Mouse (Mus musculus) urinary bladder, adult 18-20 months (tissue): ENCODE measurements at regions not wholly inside any gene's neighbourhood (a gene's known extent, or its start where the extent isn't known, plus 50 kb on each side); places are given as distances from the start of the nearest gene placed in this dataset.

Source experiments
- DNase-seq, 2 experiments: peaks; one replicate each; pipeline ENCODE4 v3.0.0; 2022; ENCODE audit warnings: low spot score in 2 of 2, mixed read lengths in 2 of 2

DNA sequence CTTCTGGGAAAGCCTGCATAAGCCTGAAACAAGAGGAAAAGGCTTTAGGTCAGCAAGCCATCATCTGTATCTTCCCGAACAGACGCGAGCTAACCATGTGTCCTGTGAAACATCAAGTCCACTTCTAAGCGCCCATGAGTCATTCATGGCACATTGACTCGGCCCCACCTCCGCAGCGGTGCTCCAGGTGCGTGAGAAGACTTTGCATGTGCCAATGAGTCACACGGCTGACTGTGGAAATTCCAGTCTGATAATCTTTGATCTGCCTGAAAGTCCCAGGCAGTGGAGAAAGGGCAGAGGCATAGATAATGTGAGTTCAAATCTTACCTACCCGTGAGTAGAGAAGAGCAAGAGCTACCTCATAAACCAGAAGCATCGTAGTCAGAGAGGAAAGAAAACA is 137.8 kb downstream of the Pfkfb3 start:
- DNase-seq, result peak in 1 of 2 experiments; percentile 29

DNA sequence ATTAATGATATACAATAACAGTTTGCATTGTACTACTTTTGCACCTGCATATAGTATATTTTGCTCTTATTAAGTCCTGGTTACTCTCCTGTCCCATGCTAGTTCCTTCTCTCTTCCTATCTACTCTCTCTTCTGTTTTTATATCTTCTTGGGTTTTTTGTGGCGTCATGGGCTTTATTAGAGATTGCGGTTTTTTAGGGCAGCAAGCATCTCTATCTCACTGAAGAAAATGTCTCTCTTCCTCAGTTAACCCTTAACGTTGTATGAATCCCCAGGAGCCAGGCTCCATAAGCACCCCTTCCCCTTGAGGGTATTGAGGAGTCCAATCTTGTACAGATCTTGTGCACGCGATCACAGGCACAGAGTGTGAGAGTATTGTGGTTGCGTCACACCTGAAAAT is 141.4 kb downstream of the Pfkfb3 start:
- no peak for DNase-seq

DNA sequence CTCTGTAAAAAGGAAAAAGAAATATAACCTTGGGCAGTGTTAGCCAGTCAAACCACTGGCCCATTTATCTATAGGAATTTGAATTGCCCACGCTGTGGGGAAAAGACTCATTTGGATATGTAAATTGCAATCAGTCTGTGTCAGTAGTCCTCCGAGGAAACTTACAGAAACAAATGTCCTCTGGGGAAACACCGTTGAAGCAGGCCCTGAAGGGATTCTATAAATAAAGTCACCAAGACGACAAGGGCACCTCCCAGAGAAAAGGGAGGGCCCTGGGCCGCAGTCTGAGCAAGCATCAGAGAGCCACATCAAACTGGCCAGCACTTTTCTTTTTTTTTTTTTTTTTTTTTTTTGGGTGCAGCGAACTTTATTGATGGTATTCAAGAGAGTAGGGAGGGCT is 145.4 kb downstream of the Pfkfb3 start:
- DNase-seq, result no peak

DNA sequence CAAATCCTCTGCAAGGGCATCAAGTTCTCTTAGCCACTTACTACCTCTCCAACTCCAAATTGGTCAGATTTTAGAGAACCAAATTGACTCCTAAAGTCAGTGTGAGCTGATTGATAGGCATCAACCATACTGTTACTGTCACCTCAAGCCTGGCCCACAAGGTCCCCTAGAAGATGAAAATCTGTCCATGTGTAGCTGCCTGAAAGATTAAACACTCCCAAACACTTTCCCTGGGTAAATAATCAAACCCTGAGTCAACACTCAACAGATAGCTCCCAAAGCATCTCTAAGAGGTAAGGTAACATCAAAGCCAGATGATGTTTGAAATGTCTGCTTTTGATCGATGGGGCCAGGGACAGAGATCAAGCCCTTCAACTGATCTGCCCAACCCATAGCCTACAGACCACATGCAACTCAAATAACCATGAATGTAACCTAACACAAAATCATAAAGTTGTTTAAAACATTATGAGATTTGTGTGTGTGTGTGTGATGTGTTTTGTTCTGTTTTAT is 147.7 kb downstream of the Pfkfb3 start:
- no peak for DNase-seq

DNA sequence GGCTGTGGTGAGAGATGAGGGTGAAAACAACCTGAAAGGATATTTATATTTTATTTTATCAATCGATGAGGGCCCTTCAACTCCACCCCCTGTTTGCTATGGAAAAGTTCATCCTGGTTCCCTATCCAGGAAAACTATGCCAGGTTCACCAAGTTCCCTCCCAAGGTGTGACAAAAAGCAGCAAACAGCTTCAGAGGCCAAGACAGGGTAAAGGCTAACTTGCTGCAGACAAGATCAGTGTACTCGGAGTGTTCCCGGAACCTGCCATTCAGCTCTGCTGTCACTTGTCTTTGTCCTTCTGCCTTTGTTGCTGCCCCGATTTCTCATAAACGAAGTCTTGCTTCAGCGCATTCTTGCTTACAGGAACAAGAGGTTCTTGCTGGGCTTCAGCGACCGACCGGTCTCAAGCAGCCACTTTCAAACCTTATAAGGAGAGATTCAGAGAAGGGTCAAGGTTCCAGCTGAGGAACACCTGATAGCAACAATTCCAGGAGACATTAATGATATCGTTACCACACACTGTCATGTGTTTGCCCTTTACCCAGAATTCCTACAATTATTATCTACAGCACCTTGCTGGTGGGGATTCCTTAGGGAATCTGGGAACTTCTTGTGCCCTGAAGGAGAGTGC is 151.5 kb downstream of the Pfkfb3 start:
- DNase-seq, result no peak

DNA sequence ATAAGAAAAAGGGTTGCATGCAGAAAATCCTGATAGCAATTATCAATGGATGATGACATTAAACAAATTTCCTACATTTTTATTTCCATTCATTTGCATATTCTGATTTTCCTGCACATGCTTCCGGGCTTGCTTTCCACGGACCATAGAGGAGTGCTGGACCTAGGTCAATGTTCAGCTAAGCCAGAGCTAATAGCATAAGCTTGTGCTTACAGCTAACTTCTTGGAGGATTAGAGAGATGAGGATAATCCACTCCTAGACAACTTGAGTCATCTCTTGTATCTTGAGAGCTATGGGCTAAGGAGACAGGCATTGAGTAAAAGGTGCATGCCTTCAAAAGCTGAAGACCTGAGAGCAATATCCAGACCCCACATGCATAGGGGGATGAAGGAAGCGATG is 154.5 kb downstream of the Pfkfb3 start:
- DNase-seq, result no peak

DNA sequence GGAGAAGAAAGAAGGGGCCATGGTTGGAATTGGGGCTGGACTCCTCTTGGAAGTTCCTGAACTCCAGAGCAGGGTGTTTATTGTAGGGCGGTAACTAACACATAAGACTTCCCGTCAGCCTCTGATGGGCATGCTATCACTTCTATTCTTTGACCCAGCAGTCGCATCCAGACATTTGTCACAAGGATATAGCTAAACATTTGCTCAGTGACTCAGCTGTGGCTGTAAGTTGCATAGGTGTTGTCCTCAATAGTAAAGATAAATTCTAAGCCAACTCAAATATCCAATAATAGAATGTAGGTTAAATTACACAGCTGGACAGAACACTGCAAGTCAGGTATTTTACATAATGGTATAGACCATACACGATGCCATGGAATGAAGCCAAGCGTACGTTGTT is 154.9 kb downstream of the Pfkfb3 start:
- DNase-seq, result no peak

DNA sequence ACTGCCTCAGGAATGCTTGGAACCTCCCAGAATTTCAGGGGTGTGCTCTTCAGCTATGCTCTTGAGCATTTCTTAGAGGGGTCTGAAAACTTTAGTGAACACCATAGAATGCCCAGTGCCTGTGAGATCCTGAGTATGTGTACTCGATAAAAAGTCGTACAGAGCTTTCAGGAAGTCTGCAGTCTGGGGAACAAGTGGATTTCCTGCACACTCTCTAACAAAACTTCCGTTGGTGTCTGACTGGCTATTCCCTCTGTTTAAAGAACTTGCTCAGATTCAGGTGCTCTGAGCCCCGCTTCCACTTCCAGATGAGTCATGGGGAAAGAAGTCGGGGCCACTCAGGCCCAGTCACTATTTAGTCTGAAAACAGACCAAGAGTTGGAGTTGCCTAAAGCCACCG is 155.5 kb downstream of the Pfkfb3 start:
- DNase-seq, result no peak

DNA sequence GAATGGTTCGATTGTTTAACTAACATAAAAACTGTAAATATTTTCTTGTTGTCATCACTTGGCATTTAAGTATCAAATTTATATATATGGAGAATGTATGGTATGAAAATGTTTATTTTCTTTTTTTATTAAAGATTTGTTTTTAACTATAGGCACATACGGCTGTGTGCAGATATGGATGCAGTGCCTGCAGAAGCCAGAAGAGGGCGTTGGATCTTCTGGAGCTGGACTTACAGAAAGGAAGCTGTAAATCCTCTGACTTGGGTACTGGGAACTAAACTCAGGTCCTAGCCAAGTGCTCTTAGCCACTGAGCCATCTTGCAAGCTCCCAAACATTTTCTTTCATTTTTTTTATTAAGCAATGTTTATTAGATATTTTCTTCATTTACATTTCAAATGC is 157.0 kb downstream of the Pfkfb3 start:
- DNase-seq, result no peak

DNA sequence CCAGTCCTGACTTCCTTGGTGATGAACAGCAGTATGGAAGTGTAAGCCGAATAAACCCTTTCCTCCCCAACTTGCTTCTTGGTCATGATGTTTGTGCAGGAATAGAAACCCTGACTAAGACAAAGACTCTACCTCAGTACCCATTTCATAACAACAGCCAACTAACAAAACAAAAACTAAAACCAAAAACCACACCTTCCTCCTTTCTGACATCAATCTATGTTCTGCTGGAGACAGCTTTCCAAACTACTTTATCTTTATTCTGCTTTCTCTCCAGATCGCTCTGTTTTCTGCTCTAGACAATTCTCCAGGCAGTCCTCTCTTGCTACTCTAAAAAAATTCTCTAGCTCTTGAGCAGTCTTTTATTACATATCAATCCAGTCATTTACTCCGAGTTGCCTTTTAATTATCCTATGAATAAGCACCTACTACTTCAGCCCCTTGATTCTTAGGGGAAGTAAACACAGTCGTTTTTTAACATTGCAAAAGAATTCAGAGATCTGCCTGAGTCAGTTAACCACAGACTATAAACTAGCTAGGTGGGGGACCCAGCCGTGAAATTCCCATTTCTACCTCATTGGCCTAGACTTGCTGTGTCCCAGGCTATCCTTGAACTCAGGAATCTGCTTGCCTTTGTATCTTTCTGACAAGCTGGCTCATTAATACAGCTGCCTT is 159.1 kb downstream of the Pfkfb3 start:
- DNase-seq, result no peak

DNA sequence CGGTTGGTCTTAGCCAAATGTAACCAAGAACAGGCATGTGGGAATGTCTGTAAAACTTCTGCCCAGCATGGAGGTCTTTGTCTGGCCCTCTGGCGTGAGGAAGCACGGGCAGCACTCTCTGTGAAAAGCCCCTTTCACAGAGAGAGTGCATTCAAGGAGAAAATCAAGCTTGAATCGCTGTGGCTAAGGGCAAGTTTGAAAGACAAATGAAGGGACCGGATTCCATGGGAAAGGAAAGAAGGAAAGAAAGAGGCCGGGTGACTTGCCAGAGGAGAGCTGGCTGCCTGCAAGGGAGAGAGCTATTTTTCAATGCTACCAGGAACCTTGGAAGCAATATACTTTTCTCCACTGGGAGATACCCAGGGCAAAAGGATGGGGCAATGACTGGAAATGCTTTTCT is 162.2 kb downstream of the Pfkfb3 start:
- DNase-seq, result no peak

DNA sequence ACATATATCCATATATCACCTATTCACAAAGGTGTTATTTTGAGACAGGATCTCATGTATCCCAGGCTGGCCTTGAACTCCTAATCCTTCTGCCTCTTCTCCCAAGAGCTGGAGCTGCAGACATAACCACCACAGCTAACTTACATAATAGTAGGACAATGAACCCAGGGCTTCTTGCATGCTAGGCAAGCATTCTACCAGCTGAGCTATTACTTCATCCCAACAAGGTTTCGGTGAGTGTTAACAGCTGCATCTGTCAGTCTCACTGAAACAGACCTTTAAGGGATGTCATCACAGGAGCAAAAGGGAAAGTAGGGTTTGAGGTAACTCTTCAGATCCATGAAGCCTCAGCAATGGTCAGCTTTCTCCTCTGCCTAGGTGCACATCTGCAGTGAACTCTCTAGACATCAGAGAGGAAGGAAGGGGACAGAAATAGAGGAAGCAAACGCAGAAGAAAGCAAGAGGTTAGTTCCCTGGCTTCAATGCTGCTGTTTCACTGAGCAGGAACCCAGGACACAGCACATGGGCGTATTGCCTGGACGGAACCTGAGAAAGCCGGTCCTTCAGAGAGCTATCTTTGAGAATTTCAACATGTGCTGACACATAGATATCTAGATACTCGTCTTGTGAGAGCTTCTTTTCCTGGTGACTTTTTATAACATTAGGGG is 163.1 kb downstream of the Pfkfb3 start:
- DNase-seq, result no peak

DNA sequence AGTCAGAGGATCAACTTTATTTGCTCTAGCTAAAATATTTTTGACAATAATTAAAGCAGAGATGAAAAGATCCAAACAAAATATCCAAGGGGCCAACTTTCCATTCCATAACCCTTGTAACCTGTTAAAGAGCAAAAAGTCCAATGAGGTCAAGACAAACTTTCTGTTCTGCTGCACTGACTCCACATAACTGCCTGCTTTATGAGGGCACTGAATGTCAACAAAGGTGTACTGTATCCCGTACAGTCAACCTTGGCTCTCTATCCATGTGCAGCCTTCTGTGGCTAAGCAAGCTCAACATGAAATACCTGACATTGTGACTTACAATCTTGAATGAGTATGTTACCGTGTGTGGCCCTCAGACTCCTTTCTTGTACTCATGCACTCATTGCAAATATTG is 166.3 kb downstream of the Pfkfb3 start:
- DNase-seq, result no peak

DNA sequence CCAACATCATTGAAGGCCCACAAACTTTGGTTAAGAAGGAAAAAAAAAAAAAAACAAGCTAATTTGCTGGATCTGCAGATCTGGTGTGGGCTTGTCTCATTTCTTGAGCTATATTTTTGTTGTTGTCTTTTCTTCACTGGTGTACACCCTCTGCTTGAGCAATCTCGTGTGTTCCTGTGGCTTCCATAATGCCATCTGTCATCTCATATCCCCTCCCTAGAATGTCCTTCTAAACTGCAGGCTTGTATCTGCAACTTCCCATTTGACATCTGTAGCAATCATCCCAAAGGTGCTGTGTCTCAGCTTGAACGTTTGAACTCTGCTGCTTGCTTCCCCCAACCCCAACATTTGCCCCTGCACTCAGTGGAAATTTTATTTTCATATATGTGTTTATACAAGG is 170.1 kb downstream of the Pfkfb3 start:
- no peak for DNase-seq

DNA sequence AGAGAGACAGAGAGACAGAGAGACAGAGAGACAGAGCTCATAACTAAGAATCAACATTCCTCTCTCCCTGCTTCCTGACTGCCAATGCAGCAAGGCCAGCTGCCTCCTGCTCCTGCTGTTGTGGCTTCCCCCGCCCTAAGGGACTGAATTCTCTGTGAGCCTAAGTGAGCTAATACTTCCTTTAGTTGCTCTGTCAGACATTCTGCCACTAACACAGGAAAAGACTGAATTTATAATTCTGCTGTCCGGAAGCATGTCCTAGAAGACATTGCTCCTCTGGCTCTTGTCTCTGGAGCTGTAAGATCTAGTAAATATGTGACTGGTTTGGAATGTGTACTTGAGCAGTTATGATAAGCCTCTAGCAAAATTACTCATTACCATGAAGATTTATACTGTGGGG is 176.7 kb downstream of the Pfkfb3 start:
- DNase-seq, result no peak

DNA sequence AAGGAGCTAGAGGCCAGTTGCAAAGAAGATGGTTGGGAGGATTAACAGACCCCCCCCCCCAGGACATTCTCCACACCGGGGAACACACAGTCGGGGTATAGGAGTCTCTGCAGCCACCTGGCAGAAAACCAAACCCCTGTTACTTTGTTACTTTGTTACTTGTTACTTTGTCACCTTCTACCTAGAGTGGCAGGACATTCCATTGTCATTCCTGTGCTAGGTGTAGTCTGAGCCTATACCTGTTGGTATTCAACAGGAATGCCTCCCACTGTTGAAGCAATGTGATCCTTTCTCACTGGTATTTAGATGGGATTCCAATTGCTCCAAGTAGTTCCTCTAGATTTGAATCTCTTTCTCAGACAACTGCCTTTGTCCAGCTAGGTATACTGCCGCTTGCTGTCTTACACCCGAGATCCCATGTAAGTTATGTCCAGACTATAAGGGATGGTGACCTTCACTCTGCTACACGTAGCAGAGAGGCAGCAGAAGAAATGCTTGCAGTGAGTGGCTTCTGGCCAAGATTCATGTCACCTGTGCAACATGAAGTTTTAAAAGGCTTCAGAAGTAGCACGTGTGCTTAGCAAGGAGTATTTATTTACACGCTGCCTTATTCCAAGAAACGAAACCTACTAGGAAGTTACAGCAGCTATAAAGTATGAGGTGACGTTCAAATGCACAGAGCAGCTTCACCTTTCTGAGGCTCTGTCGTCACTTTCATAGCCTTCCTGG is 178.0 kb downstream of the Pfkfb3 start:
- no peak for DNase-seq

DNA sequence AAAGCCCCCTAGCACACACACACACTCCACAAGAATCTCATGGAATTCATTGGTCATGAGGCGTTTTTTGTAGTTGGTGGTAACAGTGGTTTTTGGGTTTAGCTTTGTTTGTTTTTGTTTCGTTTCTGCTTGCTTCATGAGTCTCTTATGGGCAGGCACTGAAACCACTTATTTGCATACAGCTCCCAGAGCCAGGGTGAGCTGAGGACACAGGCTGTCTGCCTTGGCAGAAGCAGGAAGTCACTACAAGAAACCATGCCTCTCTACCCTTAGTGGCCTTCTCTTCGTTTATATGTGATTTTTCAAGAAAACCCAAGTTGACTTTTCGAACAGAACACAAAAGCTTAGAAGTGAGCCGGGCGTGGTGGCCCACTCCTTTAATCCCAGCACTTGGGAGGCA is 178.8 kb downstream of the Pfkfb3 start:
- DNase-seq, result peak in 1 of 2 experiments; percentile 23

DNA sequence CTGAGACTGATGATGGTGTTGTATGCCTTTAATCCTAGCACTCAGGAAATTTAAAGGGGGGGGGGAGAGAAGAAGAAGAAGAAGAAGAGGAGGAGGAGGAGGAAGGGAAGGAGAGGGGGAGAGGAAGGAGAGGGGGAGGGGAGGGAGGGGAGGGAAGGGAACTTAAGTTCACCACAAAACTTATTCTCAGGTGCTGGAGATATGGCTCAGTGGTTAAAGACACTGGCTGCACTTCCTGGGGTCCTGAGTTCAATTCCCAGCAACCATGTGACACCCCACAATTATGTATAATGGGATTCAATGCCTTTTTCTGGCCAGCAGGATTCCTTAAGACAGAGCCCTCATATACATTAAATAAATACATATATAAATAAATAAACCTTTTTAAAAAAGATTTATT is 183.6 kb downstream of the Pfkfb3 start:
- no peak for DNase-seq

DNA sequence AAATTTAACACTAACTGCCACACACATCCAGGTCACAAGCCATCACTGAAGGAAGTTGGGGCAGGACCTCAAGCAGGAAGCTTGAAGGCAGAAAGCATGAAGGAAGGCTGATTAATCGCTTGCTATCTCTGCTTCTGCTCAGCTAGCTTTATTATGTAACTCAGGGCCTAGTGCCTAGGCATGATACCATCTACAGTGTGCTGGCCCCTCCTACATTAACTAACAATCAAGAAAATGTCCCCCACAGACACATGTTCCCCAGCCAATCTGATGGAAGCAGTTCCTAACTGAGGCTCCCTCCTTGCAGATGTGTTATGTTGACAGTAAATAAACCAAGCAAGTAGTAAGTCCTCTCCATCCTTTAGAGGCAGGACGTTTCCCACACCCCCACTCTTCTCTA is 186.6 kb downstream of the Pfkfb3 start:
- no peak for DNase-seq

DNA sequence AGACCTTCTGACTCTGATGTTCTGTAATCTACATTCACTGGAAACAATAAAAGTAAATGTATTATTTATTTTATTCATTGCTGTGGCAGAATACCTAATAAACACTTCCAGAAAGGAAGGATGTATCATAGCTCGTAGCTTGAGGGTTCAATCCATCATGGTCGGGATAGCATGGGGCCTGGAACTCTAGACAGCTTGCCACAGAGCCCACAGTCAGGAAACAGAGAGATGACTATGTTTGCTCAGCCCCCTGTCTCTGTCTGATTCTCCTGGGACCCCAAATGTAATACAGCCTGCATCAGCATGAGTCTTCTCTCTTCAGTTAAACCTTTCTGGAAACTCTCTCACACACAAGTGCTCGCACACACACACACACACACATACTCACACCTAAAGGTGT is 188.1 kb downstream of the Pfkfb3 start:
- DNase-seq, result no peak

DNA sequence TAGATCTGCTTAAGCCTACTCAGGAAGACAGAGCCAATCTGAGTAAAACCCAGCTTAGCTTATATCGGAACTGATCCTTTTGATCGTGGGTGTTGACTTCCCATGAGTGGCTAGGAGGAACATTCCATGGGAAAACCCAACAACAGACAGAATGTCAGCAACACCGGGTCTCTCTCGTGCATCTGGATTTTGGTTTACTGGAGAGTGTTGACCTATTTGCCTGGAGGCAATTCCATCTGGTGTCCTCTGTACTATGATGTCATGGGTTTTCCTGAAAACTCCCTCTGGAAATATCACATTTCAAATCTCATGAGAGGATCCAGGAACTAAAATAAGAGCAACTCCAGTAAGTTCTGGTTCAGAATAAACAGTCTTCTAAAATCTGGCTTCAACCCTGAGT is 188.5 kb downstream of the Pfkfb3 start:
- no peak for DNase-seq

DNA sequence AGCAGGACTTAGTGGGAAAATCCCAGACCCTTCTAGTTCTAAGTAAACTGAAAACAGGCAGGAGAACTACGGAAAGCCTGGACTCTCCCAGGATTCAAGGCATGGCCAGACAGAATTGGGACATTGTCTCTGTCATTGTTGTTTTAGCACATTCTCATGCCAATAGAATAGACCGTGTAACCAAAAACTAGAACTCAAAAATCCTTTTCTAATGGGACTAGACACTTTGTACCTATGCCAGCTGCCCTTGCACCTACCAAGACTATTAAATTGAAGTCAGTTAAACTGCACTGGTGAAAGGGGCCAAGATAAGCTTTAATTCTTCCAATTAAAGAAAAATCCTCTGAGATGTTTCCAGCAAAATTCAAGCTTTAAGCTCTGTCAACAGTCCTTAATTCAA is 189.8 kb downstream of the Pfkfb3 start:
- DNase-seq, result no peak
